Mouse (Mus musculus) myocyte (in vitro differentiated cells): ENCODE results near the gene Gm20715. TPM values are rescaled to one million over a fixed set of nuclear protein-coding genes. Genes with fewer than 3 reads are reported as not detected.
"Not testable (repeated sequence)": the region's sequence is repeated elsewhere in the genome, so short reads cannot be mapped to it uniquely, and the experiment has no call there.

Experiments
- H3K27me3 ChIP-seq: one replicate; pipeline ENCODE4 v1.6.1; 2011; ENCODE audit not compliant: control insufficient read depth, insufficient read depth, insufficient read length
- H3K36me3 ChIP-seq: one replicate; pipeline ENCODE4 v1.6.1; 2011; ENCODE audit not compliant: control insufficient read depth, insufficient read depth
- H3K4me2 ChIP-seq: one replicate; pipeline ENCODE4 v1.6.1; 2011; ENCODE audit warnings: low read depth, control low read depth
- H3K4me3 ChIP-seq: one replicate; pipeline ENCODE4 v1.5.1; 2011; ENCODE audit warnings: mild to moderate bottlenecking, control low read depth, moderate library complexity
- H3K79me2 ChIP-seq: one replicate; pipeline ENCODE4 v1.6.1; 2011; ENCODE audit not compliant: control insufficient read depth, insufficient read depth
- H3ac ChIP-seq: one replicate; pipeline ENCODE4 v1.6.1; 2011; ENCODE audit not compliant: control insufficient read depth, insufficient read length
- CEBPB ChIP-seq: IDR thresholded peaks from 2 replicates; pipeline ENCODE4 v1.6.1; 2011; ENCODE audit warnings: mild to moderate bottlenecking, moderate library complexity; ENCODE audit not compliant: poor library complexity, insufficient read depth, severe bottlenecking
- E2F4 ChIP-seq: IDR thresholded peaks from one replicate; pipeline ENCODE4 v1.6.1; 2011; ENCODE audit warnings: mild to moderate bottlenecking, control low read depth, moderate library complexity; ENCODE audit not compliant: insufficient read depth
- MAX ChIP-seq: IDR thresholded peaks from one replicate; pipeline ENCODE4 v1.6.1; 2011; ENCODE audit warnings: low read depth, mild to moderate bottlenecking, control low read depth
- MYOD1 ChIP-seq, 3 experiments: IDR thresholded peaks; one replicate each; pipeline ENCODE4 v1.6.1; 2011; ENCODE audit warnings: control low read depth in 2 of 3, low read depth in 2 of 3, mild to moderate bottlenecking in 2 of 3, moderate library complexity in 1 of 3; ENCODE audit not compliant: insufficient read length in 2 of 3, control insufficient read depth in 1 of 3
- MYOG ChIP-seq, 3 experiments: IDR thresholded peaks; one replicate each; pipeline ENCODE4 v1.6.1; 2011; ENCODE audit warnings: control low read depth in 2 of 3, low read depth in 2 of 3, mild to moderate bottlenecking in 2 of 3; ENCODE audit not compliant: insufficient read length in 2 of 3, control insufficient read depth in 1 of 3, insufficient read depth in 1 of 3
- POLR2A ChIP-seq: IDR thresholded peaks from one replicate; pipeline ENCODE4 v1.6.1; 2011; ENCODE audit warnings: low read depth, mild to moderate bottlenecking, control low read depth, moderate library complexity; ENCODE audit not compliant: insufficient read length
- POLR2AphosphoS2 ChIP-seq: IDR thresholded peaks from one replicate; pipeline ENCODE4 v1.6.1; 2011; ENCODE audit warnings: low read depth, control low read depth; ENCODE audit not compliant: insufficient read length
- REST ChIP-seq: IDR thresholded peaks from one replicate; pipeline ENCODE4 v1.6.1; 2011; ENCODE audit warnings: mild to moderate bottlenecking, control low read depth, moderate library complexity; ENCODE audit not compliant: insufficient read depth, insufficient read length
- SRF ChIP-seq: IDR thresholded peaks from one replicate; pipeline ENCODE4 v1.6.1; 2011; ENCODE audit warnings: low read depth; ENCODE audit not compliant: control insufficient read depth, insufficient read length
- TCF12 ChIP-seq: IDR thresholded peaks from one replicate; pipeline ENCODE4 v1.6.1; 2011; ENCODE audit warnings: mild to moderate bottlenecking, control low read depth; ENCODE audit not compliant: poor library complexity, insufficient read depth, severe bottlenecking
- TCF3 ChIP-seq: IDR thresholded peaks from one replicate; pipeline ENCODE4 v1.6.1; 2011; ENCODE audit warnings: low read depth, control low read depth; ENCODE audit not compliant: insufficient read length
- USF1 ChIP-seq: IDR thresholded peaks from one replicate; pipeline ENCODE4 v1.6.1; 2011; ENCODE audit warnings: low read depth, mild to moderate bottlenecking, control low read depth, moderate library complexity
- polyA plus RNA-seq: library from polyadenylated mRNA; unstranded; fragments of >200 nt; fragmentation: generic; extraction: Trizol; gene quantifications from one replicate; pipeline ENCODE4 v1.2.1, GENCODE M21; 2012; ENCODE audit warnings: missing spikeins

Gene Gm20715
- polyA plus RNA-seq, 1 experiment: not detected

GRCm38 (mm10) chr7:6363047-6363488, 47.0 kb upstream of the Gm20715 start, which contains the start of gene Zfp78:
TSS of gene Zfp78 (plus strand) at chr7:6363280.
- Histone ChIP-seq H3K79me2 (no peaks in the 10 kb centered on the region), H3K27me3 (no peaks in the 10 kb centered on the region), H3ac (peak within 1 kb of the TSS; percentile 14), H3K4me2 (peak within 1 kb of the TSS; percentile 97), H3K4me3 (peak within 1 kb of the TSS; percentile 48), H3K36me3 (no peaks in the 10 kb centered on the region)
- TF ChIP-seq TCF12 (no peak), TCF3 (no peak), MYOG (IDR thresholded peaks at IDR 0.05; ENCODE audit: control insufficient read depth in 1 of 3, insufficient read depth in 1 of 3, insufficient read length in 2 of 3, low read depth in 2 of 3) (no peak), USF1 (no peak), E2F4 (no peak), POLR2AphosphoS2 (peak; percentile 56), CEBPB (no peak), POLR2A (peak; percentile 77), REST (no peak), MAX (no peak), SRF (no peak)

- TF ChIP-seq POLR2AphosphoS2: no peak
- no peak for TF ChIP-seq SRF
Observed at GRCm38 (mm10) chr7:6364761-6365160, 45.3 kb upstream of the Gm20715 start.

GRCm38 (mm10) chr7:6367185-6367584, 42.9 kb upstream of the Gm20715 start:
- H3K79me2 ChIP-seq: no peaks in the 10 kb centered on the region
- H3K4me3 ChIP-seq: no peak overlapping the region
- H3K36me3 ChIP-seq: no peaks in the 10 kb centered on the region
- no peaks in the 10 kb centered on the region for H3K27me3 ChIP-seq
- no peak overlapping the region for H3ac ChIP-seq
- H3K4me2 ChIP-seq: no peak overlapping the region
- TF ChIP-seq POLR2A (no peak), TCF12 (no peak), MYOG (IDR thresholded peaks at IDR 0.05; ENCODE audit: control insufficient read depth in 1 of 3, insufficient read depth in 1 of 3, insufficient read length in 2 of 3, low read depth in 2 of 3) (no peak), SRF (no peak), POLR2AphosphoS2 (no peak), MYOD1 (IDR thresholded peaks at IDR 0.05; ENCODE audit: control insufficient read depth in 1 of 3, insufficient read length in 2 of 3, low read depth in 2 of 3) (no peak), MAX (no peak)

More at GRCm38 (mm10) chr7:6364761-6365160, 45.3 kb upstream of the Gm20715 start:
- Histone ChIP-seq H3K36me3 (no peaks in the 10 kb centered on the region), H3K4me3 (no peak overlapping the region), H3ac (no peak overlapping the region), H3K79me2 (no peaks in the 10 kb centered on the region), H3K4me2 (no peak overlapping the region), H3K27me3 (no peaks in the 10 kb centered on the region)

GRCm38 (mm10) chr7:6368146-6368545, 41.9 kb upstream of the Gm20715 start:
- H3ac ChIP-seq, H3K4me2 ChIP-seq, H3K27me3 ChIP-seq, H3K4me3 ChIP-seq, H3K36me3 ChIP-seq, H3K79me2 ChIP-seq: not testable (repeated sequence)

GRCm38 (mm10) chr7:6369460-6369859, 40.6 kb upstream of the Gm20715 start:
- Histone ChIP-seq H3K36me3 (no peaks in the 10 kb centered on the region), H3K79me2 (no peaks in the 10 kb centered on the region), H3K4me3 (no peak overlapping the region), H3ac (no peak overlapping the region), H3K4me2 (no peak overlapping the region), H3K27me3 (no peaks in the 10 kb centered on the region)
- no peak for TF ChIP-seq TCF12
- TF ChIP-seq REST: no peak
- TF ChIP-seq POLR2AphosphoS2: no peak

GRCm38 (mm10) chr7:6372993-6373392, 37.1 kb upstream of the Gm20715 start:
- no peak overlapping the region for H3K4me3 ChIP-seq
- no peak overlapping the region for H3K4me2 ChIP-seq
- TF ChIP-seq MYOG (IDR thresholded peaks at IDR 0.05; ENCODE audit: control insufficient read depth in 1 of 3, insufficient read depth in 1 of 3, insufficient read length in 2 of 3, low read depth in 2 of 3): no peak
- TF ChIP-seq POLR2AphosphoS2: no peak
- no peak for TF ChIP-seq E2F4
- no peak for TF ChIP-seq USF1
- no peak for TF ChIP-seq POLR2A
- TF ChIP-seq MAX: no peak
- no peak for TF ChIP-seq CEBPB
- TF ChIP-seq REST: no peak
- TF ChIP-seq MYOD1 (IDR thresholded peaks at IDR 0.05; ENCODE audit: control insufficient read depth in 1 of 3, insufficient read length in 2 of 3, low read depth in 2 of 3): no peak
- no peak for TF ChIP-seq TCF12
- no peak for TF ChIP-seq TCF3
- no peak for TF ChIP-seq SRF
- H3K36me3 ChIP-seq: peaks cover 7% of the 10 kb centered on the region
- no peaks in the 10 kb centered on the region for H3K79me2 ChIP-seq
- H3ac ChIP-seq: no peak overlapping the region
- no peaks in the 10 kb centered on the region for H3K27me3 ChIP-seq
